Mouse (Mus musculus) right cerebral cortex, postnatal 25 days (tissue): ENCODE results near the gene Dyrk1a.

Experiments
- DNase-seq: peaks from one replicate; pipeline ENCODE4 v3.0.0; 2022

The Dyrk1a gene

DNA sequence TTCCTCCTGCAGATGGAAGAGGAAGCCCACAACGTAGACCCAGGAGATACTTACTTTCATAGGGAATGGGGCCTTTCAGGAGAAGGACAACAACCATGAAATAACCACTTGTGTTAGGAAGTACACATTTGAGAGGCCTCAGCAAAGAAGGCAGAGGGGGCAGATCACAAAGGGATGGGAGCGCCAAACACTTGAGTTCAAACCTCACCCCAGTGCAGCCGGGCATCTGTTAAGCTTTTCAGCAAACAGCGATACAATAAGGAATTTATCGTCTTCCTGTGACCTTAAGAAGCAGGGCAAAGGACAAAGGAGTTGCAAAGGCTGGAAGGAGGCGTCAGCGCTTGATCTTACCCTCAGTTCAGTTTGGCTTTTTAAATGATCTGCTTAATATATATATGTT is 10.0 kb upstream of the Dyrk1a start:
- DNase-seq, result no peak

DNA sequence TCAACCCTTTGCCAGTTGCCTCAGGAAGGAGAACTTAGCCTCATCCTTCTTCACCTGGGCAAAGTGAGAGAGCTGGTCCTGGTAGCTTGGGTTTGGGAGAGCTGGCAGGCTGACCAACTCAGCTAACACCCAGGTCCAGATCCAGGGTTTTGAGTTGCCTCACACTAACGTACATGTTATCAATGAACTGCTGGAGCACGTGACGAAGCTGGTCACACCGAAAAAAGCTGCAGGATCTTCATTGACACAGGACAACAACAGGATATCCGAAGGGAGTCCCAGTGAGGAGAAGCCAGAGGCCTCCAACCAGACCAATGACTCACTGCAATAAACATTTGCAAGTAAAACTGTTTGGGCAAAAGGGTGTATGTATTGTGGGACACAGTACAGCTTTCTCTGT is 9.2 kb upstream of the Dyrk1a start:
- no peak for DNase-seq

DNA sequence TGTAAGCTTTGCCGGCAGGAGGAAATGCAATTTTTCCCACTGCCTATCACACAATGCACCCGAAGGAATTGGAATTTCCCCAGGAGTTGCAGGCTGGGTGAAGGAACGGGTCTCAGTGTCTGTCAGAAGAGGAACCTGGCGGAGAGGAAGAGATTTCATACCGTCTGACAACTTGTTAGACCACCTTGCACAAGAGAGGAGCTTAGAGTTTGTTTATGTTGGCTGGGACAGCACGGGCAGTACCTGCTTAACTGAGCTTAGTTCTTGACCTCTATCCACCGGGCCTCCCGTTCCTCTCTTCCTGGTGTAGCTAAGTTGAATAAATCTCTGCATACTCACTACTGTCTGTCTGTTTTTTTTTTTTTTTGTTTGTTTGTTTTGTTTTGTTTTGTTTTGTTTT is 3.7 kb upstream of the Dyrk1a start:
- no peak for DNase-seq

DNA sequence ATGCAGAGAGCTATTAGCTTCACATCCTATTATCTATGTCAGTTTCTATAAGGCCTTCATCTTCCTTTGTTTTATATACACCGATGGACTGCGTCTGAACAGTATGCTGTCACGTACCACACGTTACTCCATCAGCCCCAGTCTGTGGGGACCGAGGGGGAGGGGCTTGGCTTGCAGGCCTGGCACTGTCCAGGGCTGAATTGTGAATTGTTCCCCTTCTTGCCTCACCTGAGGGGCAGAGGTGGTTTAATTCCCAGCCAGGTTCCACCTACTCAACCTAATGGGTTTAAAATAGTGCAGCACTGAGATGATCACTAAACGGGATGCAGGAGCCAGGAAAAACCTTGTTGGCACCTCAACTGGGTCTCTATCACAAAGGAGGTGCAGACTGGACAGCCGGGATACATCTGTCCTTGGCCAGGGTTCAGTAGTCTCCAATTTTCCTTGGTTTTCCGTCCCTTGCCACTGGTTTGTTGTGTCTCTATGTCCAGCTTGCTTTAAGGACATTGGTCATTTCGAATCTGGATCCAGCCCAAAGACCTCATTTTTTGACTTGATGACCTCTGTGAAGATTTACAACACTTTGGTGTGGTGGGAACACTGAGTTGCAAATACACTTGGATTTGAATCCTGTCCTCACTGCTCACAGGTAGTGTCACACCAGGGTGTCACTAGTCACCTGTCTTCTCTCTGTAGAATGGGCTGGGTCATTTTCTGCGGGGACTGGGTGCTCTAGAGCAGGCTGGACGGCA is 2.8 kb upstream of the Dyrk1a start:
- DNase-seq, result no peak

DNA sequence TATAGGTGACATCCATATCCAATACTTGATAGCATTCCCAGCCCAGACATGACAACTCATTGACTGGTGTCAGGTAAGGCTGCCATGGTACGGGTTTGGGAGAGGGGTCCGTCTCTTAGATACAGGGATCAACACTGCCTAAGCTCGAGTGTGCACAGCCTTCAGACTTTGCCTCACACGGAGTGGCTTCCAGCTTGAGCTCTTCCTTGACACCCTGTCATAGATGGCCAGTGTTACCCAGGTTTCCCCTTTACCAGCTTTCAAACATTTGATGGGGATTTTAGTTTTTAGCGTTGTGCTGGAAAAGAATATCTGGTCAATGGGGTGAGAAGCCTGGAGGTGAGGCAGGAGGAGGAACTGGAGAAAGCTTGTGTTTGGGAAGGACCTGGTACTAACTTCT is 2.1 kb upstream of the Dyrk1a start:
- no peak for DNase-seq

DNA sequence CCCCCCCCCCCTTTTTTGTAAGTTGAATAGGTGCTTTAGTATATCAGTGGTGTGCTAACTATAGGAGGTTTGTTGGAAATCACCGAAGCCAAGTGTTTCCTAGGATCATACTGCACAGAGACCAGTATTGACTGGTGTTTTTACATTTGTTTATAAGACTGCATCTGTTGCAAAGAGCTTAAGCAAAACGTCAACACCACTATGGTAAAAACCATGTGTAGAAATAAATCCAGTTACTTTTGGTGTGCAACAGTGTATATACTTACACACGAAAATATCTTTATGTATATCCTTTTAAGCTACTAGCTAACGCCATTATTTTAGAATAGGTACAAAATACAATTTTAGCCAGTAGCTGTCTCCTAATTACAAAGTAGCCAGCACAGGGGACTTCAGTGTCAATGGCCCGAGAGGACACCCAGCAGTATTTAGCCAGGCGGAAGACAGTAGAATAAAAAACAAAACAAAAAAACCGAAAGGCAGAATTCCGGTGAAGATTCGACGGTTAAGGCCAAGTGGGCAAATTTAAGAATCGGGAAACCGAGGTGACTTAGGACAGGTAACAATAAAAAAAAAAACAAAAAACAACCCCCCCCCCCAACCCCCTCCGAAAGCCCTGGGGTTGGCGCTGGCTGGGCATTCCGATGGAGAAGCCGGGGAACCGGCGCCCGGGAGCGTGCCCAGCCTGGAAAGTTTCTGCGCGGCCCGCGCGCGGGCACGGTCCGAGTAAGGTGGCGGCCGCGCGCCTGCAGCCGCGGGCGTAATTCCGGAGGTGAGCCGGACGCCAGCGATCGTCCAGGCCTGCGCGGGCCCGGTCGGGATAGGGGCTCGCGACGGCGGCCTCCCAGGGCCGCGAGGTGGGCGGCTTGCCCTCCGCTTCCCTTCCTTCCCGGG is 1.2 kb upstream of the Dyrk1a start:
- DNase-seq, result no peak

DNA sequence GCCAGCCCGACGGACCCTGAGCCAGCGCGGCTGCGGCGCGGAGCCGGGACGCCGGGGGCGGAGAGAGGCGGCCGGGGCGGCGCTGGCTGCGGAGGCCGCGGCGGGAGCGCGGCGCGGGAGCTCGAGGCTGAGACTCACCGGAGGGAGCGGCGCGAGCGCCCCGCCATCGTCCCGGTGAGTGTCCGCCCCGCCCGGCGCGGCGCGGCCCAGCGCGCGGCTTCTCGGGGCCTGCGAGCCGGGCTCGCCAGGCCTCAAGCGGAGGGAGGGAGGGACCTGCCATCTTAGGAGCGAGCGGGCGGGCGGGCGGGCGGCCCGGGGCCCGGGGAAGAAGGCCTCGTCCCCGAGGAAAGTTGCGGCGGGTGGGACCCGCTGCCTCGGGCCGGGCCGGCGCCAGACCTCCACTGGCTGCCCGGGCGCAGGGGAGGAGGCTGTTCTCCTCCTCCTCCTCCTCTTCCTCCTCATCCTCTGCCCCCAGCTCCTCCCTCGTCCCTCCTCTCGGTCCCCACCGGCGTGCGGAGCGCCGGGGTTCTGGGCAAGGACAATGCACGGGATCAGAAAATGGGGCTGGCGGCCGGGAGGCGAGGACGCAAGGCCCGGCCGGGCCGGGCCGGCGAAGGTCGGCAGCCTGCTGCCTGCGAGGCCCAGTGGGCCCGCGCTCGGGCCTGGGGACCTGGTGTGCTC is 691 bp downstream of the Dyrk1a start:
- peak; percentile 65 for DNase-seq

DNA sequence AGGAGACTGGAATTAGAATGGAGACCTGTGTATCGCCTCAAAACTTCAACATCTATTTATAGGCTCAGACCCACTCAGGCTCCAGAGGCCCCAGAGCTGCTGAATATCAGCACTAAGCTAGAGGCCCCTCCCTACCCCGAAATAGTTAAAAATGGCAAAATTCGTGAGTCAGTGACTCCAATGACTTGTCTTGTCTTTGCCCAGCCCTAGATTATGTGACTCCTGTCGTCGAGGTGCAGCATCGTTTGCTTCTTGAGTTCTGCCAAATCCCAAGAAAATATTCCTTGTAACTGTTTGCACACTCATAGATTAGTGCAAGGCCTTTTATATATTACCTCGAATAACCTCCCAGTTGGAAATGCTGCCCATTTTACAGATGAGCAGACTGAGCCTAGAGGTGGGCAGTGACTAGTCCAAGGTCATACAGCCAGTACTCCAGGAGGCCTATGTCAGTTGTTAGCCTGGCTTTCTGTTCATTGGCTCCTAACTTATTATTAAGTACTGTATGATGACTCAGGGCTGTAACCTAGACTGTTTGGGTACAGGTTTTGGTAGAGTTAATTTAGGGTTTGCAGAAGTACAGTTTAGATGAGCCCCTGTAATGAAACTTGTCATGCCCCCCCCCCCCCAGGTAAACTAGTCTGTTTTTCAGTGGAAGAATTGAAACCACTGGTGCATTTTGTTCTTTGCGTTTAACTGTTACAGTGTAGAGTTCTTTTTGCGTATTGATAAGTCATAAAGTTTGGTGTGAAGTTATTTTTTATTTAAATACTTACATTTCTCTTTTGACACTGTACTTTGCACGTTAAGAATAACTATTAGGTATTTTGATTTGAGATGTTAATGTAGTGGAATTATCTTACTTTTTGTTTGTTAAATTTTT is 1.5 kb downstream of the Dyrk1a start:
- DNase-seq, result no peak

DNA sequence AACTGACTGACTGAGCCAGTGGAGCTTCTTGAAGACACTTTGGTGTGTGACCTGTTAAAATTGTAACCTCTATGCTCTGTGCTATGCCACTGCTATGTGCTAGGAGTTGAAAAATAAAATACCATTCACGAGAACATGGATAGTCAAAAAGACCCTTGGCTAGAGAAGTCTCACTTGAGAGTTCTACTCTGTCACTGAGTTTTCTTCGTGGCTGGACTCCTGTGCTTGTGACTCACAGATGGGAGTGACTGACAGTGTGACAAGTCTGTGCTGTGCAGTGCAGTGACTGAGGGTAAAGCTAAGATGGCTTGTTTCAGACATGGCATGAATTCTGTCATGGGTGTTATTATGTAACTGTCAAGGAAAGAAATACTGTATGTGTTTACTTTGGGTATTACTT is 2.6 kb downstream of the Dyrk1a start:
- no peak for DNase-seq

DNA sequence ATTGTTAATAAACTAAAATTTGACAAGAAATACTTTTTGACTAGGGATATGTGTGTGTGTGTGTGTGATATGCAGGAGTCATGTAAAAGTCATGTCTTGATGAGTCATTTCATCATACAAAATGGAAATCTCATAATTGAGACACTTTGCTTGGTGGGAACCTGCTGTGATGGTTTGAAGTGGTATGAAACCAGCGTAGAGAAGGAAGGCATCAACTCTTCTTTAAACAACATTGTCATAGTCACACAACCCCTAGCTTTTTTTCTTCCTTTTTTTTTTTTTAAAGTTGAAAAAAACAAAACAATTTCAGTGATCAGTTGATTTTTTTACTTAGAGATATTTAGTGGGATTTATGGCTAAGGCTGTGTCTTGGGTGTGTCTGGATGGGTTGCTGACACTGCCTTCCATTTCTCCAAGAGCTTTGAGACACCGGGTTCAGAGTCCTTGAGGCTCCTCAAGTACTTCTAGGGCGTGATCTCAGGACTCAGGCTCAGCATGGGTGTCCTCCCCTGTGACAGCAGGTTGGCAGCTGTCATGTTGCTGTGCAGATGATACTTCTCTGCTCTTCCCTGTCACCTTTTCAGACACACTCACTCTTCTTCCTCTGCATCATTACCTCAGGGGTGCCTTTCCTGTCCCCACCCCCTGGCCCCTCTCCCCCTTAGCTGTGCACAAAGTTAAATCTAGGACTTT is 4.4 kb downstream of the Dyrk1a start:
- DNase-seq, result no peak

DNA sequence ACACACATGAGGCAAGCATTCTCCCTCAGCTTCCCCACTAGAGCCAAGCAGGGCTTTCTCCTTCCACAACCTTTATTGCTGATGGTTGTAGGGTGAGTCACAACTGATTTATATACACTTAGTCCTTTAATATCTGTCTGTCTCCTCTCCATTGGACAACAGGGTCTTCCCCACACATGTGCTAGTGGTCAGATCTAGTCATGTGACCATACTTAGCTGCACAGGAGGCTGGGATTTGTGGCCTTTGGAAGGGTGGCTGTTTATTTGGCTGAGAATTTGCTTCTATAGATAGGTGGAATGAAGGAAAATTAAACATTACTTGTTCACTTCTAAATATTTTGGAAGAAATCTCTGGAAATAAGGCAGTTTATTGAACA is 4.9 kb downstream of the Dyrk1a start:
- no peak for DNase-seq

DNA sequence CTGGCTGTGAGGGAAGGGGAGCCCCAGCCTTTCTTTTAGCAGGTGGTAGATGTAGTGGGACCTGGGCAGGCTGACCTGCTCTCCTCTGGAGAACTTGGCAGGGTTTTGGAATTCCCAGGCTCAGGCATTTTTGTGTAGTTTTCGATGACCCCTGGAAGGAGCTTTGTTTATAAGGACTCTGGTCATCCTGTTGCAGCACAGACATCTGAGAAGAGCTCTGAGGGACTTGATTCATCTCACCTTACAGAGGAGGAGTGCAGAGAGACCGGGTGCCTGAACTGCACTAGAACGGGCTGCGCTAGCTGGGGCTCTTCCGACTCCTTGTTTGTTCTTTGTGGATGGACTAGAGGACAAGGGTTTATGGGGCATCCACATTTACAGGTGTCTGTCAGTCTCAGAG is 5.9 kb downstream of the Dyrk1a start:
- DNase-seq, result no peak

DNA sequence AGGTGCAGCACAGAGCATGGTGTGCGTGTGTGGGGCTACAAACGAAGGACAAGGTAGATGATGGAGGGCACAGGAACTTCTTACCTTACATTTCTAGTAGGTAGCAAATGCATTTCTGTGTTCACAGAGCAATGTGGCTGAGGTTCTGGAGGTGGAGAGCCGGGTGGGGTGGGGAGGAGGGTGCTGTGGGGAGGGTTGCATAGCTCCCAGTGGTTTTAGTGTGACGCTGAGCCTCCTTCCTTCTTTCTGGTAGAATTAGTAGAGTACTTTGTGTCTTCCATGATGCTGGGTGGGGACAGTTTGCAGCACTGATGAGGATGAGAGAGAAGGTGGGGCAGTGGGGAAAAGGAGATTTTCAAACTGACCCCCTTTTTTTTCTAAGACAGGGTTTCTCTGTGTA is 9.5 kb downstream of the Dyrk1a start:
- no peak for DNase-seq

DNA sequence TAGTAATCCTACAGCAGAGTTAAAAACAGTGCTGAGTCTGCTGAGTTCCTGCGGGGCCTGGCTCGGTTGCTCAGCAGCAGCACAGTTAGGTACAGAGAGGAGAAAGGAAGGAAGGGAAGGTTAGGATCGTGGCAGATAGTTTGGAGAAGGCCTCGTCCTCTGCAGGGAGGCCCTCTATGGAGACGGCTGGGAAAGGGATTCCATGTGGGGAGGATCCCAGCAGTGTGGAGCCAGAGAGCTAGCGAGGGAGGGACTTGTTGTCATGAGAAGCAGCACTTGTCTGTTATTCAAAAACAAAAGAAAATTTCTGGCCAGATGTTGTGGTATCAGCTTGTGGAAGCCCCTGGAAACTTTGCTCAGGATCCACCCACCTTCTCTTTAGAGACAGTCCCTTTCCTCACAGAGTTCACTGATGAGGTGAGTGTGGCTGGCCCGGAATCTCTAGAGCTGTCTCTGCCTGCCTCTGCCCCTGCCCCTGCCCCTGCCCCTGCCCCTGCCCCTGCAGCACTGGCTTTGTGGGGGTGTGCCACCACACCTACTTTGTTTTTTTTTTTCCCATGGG is 11.1 kb downstream of the Dyrk1a start:
- DNase-seq, result no peak

DNA sequence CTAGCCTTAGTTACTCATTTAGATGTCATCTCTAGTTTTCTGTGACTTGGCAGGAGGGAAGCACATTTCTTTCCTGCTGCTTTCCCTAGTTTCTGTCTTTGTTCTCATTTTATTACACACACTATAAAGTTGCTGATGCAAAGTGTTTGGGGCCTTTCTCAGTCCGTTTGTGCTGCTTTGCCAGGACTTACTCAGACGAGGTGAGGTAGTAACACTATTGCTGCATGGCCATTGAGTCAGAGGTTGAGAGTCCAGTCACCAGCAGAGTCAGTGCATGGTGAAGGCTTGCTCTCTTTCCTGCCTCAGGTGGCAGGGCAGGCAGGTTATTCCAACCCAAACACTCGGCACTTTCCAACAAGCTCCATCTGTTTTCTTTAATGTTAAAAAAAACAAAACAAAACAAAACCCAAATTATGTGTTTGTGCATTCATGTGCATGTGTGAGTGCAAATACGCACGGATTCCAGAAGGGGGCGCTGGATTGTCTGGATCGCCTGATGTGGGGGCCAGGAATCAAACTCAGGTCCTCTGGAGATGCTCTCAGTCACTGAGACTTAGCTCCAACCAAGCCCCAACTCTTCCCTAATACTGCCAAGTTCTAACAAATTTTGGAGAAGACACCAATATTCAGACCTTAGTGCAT is 16.7 kb downstream of the Dyrk1a start:
- DNase-seq, result no peak

DNA sequence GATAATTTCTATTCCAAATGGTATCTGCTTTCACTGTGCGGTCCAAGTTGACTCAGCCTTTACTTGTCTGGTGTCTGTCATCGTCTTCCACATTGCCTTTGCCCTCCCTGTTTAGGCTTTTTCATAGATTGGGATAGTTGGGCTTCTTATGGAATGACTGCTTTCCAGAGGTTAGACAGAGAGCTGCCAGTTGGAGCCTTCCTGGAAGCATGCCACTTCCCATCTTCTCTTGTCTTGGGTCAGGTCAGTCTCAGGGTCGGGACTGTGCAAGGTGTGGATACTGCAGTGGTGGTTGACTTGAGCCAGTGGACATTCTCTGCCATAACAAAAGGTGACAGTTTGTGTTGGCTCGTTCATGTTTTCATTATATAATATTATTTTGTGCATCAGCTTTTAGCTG is 17.7 kb downstream of the Dyrk1a start:
- DNase-seq, result no peak

DNA sequence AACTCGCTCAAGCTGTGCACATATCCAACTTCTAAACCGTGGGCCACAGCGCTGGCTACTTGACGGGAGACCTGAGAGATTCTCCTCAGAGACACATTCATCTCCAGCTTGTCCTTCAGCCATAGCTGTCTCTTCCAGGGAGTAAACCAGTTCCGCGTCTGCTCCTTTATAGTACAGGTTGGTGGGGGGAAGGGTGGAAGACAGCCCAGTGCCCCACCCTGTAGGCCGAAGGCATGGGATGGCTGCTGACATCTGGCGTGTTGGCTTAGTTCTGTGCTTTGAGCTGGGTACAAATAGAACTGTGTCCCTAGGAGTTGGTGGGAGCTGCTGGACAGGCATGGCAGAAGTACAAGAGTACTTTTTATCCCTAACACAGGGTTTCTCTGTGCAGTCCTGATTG is 18.4 kb downstream of the Dyrk1a start:
- no peak for DNase-seq

DNA sequence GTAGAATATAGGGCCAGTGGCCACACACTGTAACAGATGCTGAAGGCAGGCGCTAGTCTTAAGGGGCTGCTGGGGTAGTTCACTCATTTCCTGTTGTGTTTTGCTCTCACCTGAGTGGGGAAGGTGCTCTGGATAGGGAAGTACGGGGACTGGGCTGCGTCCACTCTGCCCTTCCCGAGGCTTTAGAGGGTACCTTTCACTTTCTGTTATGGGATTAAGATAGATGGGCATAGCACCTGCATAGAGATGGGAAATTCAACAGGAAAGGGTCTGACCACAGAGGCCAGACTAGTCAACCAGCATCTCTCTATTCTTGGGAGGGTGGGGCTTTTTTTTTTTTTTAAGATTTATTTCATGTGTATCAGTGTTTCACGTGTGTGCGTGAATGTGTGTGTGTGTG is 19.2 kb downstream of the Dyrk1a start:
- no peak for DNase-seq

DNA sequence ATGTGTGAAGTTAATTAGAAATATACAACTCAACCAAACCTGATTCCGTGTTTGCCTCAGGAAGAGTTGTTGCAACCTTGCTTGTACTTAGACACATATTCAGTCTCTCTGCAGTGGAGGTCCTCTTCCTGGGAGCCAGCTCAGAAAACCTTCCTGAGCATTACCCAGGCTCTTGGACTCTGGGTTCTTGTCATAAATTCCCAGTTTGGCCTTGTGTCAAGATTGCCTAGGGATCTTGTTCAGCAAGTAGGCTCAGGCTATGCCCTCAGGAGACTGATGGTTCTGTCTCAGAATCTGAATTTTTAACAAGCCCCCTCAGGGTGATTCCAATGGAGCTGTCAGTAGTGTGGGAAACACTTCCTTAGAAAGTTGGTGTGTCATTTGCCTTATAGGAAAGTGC is 19.8 kb downstream of the Dyrk1a start:
- no peak for DNase-seq

DNA sequence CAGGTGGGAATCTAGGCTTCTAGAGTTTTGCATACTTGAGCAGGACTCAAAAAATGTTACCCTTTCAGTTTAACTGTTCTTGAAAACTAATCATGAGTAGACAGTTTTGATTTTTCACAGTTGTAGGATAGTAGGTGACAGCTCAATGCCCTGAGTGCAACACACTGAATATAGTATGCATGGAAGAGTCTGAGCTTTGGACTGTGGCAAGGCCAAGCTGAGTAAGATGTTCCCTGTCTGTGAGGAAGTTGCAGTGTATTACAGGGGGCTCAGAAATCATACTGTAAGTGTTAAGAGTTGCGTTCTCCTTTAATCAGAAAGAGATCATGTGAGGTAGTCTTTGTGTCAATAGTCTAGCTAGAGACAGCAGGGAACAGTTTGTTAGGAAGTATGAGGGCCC is 20.4 kb downstream of the Dyrk1a start:
- no peak for DNase-seq

DNA sequence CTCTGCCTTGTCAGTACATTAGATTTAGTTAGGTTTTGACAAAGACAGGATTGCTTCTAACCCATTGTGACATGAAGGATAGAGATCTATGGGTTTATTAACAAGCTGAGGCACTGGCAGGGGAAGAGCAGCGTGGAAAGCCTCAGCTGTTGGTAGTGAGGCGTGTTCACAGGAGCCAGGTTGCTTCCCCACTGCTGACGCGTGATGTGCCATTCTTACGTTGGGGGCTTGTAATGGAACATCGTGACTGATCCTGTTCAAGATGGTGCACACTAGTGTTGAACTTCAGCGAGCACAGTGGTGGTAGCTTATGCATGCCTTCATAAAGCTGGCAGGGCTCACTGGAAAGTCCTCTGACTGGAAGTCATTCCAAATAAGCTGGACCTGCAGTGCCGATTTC is 21.2 kb downstream of the Dyrk1a start:
- no peak for DNase-seq
